Mouse (Mus musculus) liver (tissue): ENCODE measurements around the gene Prkce.
"Not testable (repeated sequence)": the region's sequence is repeated elsewhere in the genome, so short reads cannot be mapped to it uniquely, and the experiment has no call there.

ENCODE experiments used
- DNase-seq: peaks from one replicate; pipeline ENCODE4 v3.0.0-alpha.2; 2020; ENCODE audit warnings: mixed read lengths

Gene Prkce

DNA sequence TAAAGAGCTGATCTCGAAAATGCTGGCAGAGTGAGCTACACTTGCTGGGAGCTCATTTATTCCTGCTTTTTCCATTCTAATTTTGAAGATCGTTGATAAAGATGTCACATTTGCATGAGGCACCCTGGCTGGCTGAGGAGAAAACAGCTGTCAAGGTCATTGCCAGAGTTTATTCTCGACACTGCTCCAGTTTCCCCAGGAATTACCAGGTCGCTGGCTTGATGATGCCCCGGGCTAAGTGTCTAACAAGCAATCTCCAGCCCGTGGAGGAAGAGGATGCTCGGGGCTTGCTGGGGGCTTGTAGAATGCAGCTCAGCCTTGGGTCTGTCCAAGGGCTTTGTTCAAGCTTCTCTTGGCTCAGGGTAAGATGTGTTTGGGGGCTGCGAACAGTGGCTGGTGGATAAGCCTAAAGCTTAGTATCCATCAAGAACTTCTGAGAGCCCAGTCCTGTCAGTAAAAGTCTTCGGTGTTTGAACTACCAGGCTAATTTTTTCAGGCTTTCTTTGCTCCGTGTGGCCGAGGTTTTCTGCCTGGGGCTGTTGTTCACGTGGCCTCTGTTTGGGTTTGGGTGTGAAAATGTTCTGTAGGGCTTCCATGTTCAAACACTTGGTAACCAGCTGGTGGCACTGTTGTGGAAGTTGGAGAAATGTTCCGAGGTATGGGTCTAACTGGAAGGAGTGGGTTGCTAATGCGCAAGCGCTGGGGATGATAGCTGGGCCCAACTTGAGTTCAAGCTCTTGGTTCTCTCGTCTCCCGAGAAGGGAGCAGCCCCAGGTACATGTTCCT is 293.3 kb downstream of the Prkce start:
- DNase-seq: no peak

GRCm38 (mm10) chr17:86463369-86463768 is 295.8 kb downstream of the Prkce start:
- no peak for DNase-seq

GRCm38 (mm10) chr17:86464197-86464596 is 296.6 kb downstream of the Prkce start:
- DNase-seq: no peak

DNA sequence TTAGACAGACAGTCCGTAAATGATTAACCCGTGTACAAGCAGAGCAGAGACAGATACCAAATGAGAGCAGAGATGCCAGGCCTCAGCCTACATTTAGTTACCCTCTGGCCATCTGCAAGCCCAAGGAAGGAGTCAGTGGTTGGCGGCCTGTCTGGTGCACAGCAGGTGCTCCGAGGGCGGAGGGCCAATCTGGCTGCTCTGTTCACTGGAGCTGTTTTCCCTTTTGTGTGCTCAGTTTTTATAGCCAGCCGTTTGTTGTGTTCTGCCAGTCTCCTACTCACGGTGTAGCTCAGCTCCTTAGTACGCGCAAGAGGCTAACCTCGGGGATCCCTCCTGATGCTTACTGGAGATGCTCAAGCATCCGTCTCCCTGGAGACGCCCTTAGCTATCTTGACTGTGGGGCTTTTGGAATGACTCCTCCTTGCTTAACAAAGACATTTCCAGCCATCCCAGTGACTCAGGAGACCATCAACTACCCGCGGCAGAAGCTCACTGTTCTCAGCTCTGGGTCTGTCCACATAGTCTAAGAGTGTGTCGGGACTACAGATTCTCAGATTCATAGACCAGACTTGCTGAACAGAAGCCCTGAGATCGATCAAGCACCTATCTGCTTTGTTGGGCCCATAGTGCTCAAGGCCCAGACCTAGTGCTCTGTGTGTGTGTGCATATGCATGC is 297.2 kb downstream of the Prkce start:
- peak; percentile 13 for DNase-seq

DNA sequence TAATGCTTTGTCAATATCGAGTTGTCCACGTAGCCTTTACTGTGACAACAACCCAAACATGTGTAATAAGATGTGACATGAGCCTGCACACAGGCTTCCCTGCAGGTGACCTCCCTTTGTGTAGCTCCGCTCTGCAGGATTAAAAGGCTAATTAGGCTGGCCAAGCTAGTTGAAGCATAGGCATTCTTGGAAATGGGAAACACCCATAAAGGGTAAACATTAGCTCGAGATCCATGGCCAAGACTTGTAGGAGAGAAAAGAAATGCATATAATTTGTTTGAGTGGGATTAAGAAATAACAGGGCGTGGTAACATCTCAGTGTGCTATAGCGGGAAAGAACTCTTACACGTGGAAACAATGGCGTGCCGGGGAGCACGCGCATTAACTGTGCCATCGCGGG is 298.3 kb downstream of the Prkce start:
- no peak for DNase-seq

DNA sequence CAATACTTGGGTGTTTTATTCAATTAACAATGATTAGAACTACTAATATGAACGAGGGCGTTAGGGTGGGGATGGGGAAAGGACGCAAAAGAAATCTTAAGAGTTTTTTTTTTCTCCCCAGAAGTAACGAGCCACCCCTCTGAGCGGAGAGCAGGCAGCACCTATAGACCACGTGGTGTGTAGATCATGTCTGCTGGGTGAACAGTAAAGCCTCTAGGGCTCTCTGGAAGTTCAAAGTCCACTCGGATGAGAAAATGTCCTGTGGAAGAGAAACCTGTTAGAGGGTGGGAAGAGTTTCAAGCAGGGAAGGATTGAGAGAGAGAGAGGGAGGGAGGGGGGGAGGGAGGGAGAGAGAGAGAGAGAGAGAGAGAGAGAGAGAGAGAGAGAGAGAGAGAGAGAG is 298.8 kb downstream of the Prkce start:
- no peak for DNase-seq

- no peak for DNase-seq
These were observed 299.3 kb downstream of the Prkce start for GRCm38 (mm10) chr17:86466871-86467270.

- no peak for DNase-seq
These were observed 299.8 kb downstream of the Prkce start for GRCm38 (mm10) chr17:86467291-86467898.

- DNase-seq: no peak
These were observed 300.4 kb downstream of the Prkce start for GRCm38 (mm10) chr17:86467967-86468366.

GRCm38 (mm10) chr17:86470160-86470559 is 302.6 kb downstream of the Prkce start:
- DNase-seq: no peak

DNA sequence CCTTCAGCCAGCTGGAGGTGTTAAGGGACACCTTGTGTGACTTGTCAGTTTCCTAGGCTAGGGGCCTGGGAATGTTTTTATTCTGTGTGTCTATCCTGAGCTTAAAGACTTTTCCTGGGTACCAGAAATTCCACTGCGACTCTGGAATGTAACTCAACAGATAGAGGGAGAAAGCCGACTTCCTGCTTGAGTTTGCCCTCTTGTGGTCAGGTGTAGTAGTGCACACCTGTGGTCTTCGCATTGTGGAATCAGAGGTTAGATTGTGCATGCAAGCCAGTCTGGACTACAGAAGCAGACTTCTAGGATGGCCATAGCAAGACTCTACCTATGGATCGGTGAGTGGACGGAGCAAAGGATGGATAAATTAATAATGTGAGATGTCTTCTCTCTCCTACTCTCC is 304.1 kb downstream of the Prkce start:
- peak; percentile 44 for DNase-seq

- DNase-seq: no peak
These were observed 309.1 kb downstream of the Prkce start for GRCm38 (mm10) chr17:86476674-86477073.

- not testable (repeated sequence) for DNase-seq
These were observed 309.8 kb downstream of the Prkce start for GRCm38 (mm10) chr17:86477401-86477800.

GRCm38 (mm10) chr17:86479406-86479805 is 311.8 kb downstream of the Prkce start:
- no peak for DNase-seq

DNA sequence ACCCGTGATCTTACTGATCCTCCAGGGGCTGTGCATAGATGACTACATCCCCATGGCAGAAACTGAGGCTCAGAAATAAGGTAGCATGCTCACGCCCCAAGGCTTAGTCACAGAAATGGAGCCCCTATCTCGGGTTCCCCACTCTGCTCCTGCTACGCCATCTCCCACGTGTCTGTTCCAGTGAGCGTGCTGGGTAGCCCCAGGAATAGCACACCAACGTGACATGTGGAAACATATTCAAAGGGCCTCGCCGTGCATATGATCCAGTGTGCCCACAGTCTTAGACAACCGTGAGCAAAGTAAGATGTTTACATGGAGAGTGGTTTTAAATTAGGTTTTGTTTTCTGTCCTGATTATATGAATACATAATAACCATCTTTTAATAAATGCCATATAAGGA is 315.1 kb downstream of the Prkce start:
- DNase-seq: no peak

DNA sequence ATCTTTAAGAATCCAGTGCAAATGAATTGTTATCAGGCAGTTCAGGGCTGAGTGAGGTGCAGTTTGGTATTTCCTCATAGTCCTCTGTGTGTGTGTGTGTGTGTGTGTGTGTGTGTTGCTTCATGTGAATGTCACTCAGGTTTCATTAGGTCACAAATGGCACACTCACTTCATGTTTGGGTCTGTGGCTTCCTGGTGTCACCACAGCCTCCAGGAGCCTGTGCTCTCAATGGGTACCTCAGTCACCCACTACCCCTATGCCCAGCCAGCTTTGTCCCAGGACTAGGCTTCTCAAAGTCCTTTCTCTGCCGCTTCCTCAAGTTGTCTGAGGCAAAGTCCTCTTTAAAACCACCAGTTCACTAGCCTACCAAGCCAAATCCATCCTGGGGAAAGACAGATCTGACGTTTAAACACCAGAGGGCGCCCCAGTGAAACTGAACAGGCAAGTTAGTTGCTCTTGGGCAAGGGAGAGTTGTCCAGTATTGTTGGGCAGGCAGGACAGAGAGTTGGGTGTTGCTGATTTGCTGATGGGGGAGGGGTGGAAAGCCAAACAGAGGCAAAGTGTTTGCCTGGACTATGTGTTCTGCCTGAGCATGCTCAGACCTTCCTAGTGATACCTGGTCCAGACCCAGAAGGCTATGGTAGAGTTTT is 316.6 kb downstream of the Prkce start:
- DNase-seq: peak; percentile 75

DNA sequence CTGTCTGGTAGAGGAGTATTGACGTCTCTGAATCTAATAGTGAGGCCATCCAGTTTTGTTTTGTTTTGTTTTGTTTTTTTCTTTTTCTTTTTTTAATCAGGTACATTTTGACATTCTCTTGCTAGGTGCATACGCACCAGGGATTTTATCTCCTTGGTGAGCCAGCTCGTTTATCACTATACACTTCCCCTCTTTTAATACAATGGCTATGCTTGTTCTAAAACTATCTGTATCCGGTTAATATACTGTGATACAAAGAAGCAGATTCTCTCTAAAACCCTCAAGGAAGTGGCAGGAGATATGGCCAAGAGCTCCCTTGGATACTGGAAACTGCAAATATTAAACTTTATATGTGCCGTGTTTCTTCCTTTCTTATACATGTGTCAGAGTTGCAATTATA is 319.1 kb downstream of the Prkce start:
- DNase-seq: no peak

- DNase-seq: no peak
These were observed 319.9 kb downstream of the Prkce start for GRCm38 (mm10) chr17:86487450-86487849.

- DNase-seq: no peak
These were observed 322.2 kb downstream of the Prkce start for GRCm38 (mm10) chr17:86489827-86490226.

- DNase-seq: no peak
These were observed 324.8 kb downstream of the Prkce start for GRCm38 (mm10) chr17:86492376-86492775.

DNA sequence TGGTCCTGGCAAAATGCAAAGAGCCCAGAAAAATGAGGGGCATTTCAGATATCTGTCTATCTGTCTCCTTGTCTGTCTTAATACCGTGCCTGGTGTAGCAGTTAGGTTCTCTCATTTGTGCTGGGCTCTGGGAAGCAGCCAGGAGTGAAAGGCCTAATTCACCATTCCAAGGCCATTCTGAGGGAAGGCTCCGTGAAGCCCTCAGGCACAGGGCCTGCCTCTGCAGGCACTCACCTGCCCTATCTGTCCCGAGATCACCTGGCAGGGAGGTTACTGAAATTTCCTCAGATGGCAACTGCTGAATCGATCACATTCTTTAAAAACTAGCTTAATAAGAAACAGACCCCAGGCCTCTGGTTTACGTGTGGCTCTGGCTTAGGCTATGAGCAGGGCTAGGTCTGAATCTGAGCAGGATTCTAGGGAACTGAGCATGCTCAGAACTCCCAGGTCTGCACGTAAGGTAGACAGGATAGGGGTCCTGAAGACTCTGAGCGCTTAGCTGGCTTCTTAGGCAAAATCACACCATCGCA is 326.4 kb downstream of the Prkce start:
- DNase-seq: no peak

DNA sequence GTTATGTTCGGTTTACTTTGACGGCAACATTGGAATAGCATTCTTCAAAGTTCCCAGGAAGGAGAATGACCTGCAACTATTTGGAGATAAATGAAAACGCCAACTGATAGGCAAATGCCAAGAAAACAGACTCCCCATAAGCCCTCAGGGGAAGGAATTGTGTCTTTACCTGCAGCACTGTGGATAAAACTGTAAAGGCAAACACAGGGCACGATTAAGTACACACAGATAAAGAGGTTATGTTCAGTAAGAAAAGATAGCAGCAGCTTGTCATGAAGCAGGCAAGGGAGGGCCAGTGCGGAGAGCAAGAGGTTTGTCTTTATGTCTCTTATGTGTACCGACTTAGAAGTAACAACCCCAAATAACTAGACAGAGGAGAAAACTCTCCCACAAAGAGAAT is 326.9 kb downstream of the Prkce start:
- no peak for DNase-seq

GRCm38 (mm10) chr17:86494895-86495294 is 327.3 kb downstream of the Prkce start:
- DNase-seq: peak; percentile 13
